Mouse (Mus musculus) ES-Bruce4 (cell line): ENCODE measurements around the gene Srgap3. TPM values are rescaled to one million over a fixed set of nuclear protein-coding genes. Genes with fewer than 3 reads are reported as not detected.

ENCODE experiments used
- H3K27ac ChIP-seq: 2 replicates; pipeline ENCODE4 v1.5.1; 2012; ENCODE audit warnings: low read length, inconsistent platforms; ENCODE audit not compliant: insufficient read depth
- H3K27me3 ChIP-seq: 2 replicates; pipeline ENCODE4 v1.6.1; 2012; ENCODE audit warnings: mild to moderate bottlenecking, low read length, inconsistent platforms; ENCODE audit not compliant: control insufficient read depth, poor library complexity, insufficient read depth, severe bottlenecking
- H3K36me3 ChIP-seq: 2 replicates; pipeline ENCODE4 v1.6.1; 2012; ENCODE audit warnings: inconsistent platforms, mild to moderate bottlenecking, low read length, moderate library complexity; ENCODE audit not compliant: control insufficient read depth, poor library complexity, insufficient read depth, severe bottlenecking
- H3K4me1 ChIP-seq: one replicate; pipeline ENCODE4 v1.8.1; 2011; ENCODE audit warnings: low read length; ENCODE audit not compliant: control insufficient read depth, insufficient read depth
- H3K4me3 ChIP-seq: 2 replicates; pipeline ENCODE4 v1.5.1; 2011; ENCODE audit warnings: low read depth, mild to moderate bottlenecking, low read length
- H3K9ac ChIP-seq: 2 replicates; pipeline ENCODE4 v1.6.1; 2012; ENCODE audit warnings: low read depth, mild to moderate bottlenecking, inconsistent platforms; ENCODE audit not compliant: poor library complexity, severe bottlenecking
- H3K9me3 ChIP-seq: replicated peaks from 2 replicates; pipeline ENCODE4 v1.6.1; 2012; ENCODE audit warnings: mild to moderate bottlenecking, low read length, inconsistent platforms; ENCODE audit not compliant: control insufficient read depth, poor library complexity, insufficient read depth, severe bottlenecking
- CTCF ChIP-seq: IDR thresholded peaks from one replicate; pipeline ENCODE4 v1.8.1; 2011; ENCODE audit warnings: low read depth, low read length
- EP300 ChIP-seq: IDR thresholded peaks from 2 replicates; pipeline ENCODE4 v1.6.1; 2011; ENCODE audit warnings: low read depth, low read length; ENCODE audit not compliant: insufficient read depth
- POLR2A ChIP-seq: IDR thresholded peaks from one replicate; pipeline ENCODE4 v1.8.1; 2011; ENCODE audit warnings: low read length; ENCODE audit not compliant: insufficient read depth
- polyA plus RNA-seq: library from polyadenylated mRNA; stranded (reverse); fragments of >200 nt; gene quantifications from 2 replicates; pipeline ENCODE4 v1.2.4, GENCODE M21; 2011; ENCODE audit warnings: low read depth; ENCODE audit not compliant: missing spikeins, insufficient read depth, insufficient read length

Srgap3 gene
- polyA plus RNA-seq, 1 experiment, result 7.0 TPM

GRCm38 (mm10) chr6:112741766-112742165, 205.3 kb downstream of the Srgap3 start:
- Histone ChIP-seq H3K36me3 (no peaks in the 10 kb centered on the region), H3K4me1 (no peaks in the 10 kb centered on the region), H3K4me3 (no peak overlapping the region), H3K27ac (no peak overlapping the region), H3K9ac (no peak overlapping the region), H3K27me3 (no peaks in the 10 kb centered on the region), H3K9me3 (no peaks in the 10 kb centered on the region)
- TF ChIP-seq POLR2A (no peak), CTCF (no peak), EP300 (no peak)

DNA sequence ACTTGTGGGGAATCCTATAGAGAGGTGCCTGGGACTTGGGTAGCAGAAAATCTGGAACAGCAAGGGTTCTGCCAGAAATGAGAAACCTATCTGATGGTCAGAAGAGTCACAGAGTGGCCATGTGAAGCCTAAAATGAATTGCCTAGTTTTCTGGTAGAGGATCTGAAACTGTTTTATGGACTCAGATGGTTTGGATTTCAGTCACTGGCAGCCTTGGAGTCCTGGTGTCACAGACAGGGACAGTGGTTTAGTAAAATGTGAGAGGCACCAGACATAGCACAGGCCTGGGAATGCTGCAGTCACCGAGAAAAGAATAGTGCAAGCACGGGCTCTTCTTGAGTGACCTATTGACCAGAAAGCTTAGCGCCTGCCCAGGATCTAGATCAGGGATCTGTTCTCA, 207.4 kb downstream of the Srgap3 start:
- H3K9ac ChIP-seq, result no peak overlapping the region
- H3K4me3 ChIP-seq, result no peak overlapping the region
- H3K9me3 ChIP-seq, result no peaks in the 10 kb centered on the region
- no peaks in the 10 kb centered on the region for H3K27me3 ChIP-seq
- no peak for TF ChIP-seq EP300
- no peak for TF ChIP-seq POLR2A
- TF ChIP-seq CTCF, result no peak
- no peaks in the 10 kb centered on the region for H3K36me3 ChIP-seq
- no peaks in the 10 kb centered on the region for H3K4me1 ChIP-seq
- no peak overlapping the region for H3K27ac ChIP-seq

DNA sequence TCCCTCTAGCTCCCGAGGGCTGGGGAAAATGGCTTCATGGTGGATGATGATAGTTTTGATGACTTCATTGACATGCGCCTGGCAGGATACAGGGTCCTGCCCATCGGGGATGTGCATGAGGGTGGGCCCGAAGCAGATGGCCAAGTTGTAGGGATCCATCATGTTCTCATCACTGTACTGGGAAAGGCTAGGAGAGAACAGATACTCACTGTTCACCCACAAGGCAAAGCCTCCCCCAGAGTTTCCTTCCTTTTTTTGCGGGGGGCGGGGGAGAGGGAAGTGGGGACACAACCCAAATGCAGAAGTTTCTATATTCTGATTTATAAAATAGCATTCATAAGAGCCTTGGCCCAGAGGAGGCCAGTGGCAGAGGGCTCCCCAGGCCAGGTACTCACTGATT, 208.1 kb downstream of the Srgap3 start:
- no peaks in the 10 kb centered on the region for H3K27me3 ChIP-seq
- H3K27ac ChIP-seq, result no peak overlapping the region
- no peaks in the 10 kb centered on the region for H3K9me3 ChIP-seq
- TF ChIP-seq POLR2A (no peak), CTCF (no peak), EP300 (no peak)
- no peak overlapping the region for H3K4me3 ChIP-seq
- H3K9ac ChIP-seq, result no peak overlapping the region
- no peaks in the 10 kb centered on the region for H3K36me3 ChIP-seq
- H3K4me1 ChIP-seq, result no peaks in the 10 kb centered on the region

DNA sequence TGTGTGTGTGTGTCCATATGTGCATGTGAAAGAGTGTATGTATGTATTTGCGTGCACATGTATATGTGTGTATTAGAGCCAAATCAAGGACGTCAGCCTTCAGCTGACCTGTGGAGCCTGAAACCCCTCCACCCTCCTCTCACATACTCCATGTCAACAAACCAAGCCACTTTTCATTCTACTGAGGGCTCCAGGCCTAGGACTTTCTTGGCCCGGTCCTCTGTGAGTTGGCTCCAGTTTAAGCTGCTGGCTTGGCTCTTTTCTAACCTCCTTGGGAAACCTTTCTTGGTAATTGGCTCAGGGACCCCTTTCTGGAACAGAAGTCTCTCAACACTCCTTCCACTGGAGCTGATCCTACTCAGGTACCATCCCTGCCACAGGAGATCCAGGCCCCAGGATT, 210.6 kb downstream of the Srgap3 start:
- Histone ChIP-seq H3K4me1 (no peaks in the 10 kb centered on the region), H3K36me3 (no peaks in the 10 kb centered on the region), H3K9ac (no peak overlapping the region), H3K9me3 (no peaks in the 10 kb centered on the region), H3K27me3 (no peaks in the 10 kb centered on the region), H3K4me3 (no peak overlapping the region), H3K27ac (no peak overlapping the region)
- no peak for TF ChIP-seq POLR2A
- no peak for TF ChIP-seq EP300

- Histone ChIP-seq H3K4me1 (no peaks in the 10 kb centered on the region), H3K9ac (no peak overlapping the region), H3K36me3 (no peaks in the 10 kb centered on the region), H3K9me3 (no peaks in the 10 kb centered on the region), H3K4me3 (no peak overlapping the region), H3K27me3 (no peaks in the 10 kb centered on the region), H3K27ac (no peak overlapping the region)
- TF ChIP-seq EP300, result no peak
- TF ChIP-seq POLR2A, result no peak
- no peak for TF ChIP-seq CTCF
These were observed 212.0 kb downstream of the Srgap3 start for GRCm38 (mm10) chr6:112735054-112735453.

DNA sequence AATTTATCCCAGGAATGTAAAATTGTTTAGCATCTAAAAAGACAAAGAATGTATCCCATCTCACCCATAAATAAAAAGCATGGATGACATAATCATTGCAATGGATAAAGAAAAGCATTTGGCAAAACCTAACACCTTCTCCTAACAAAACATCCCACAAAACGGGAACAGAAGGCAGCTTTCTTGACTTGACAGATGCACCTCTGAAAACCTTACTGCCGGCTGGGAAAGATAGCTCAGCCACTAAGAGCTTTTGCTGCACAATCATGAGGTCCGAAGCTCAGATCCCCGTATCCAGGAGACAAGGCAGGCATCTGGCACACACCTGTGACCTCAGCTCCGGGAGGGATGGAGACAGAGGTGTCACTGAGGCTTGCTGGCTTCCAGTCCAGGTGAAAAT, 213.1 kb downstream of the Srgap3 start:
- H3K27me3 ChIP-seq, result no peaks in the 10 kb centered on the region
- H3K4me3 ChIP-seq, result no peak overlapping the region
- H3K36me3 ChIP-seq, result no peaks in the 10 kb centered on the region

GRCm38 (mm10) chr6:112732434-112732833, 214.6 kb downstream of the Srgap3 start:
- TF ChIP-seq CTCF (peak; percentile 38), POLR2A (no peak), EP300 (no peak)
- no peaks in the 10 kb centered on the region for H3K36me3 ChIP-seq

More for the DNA sequence above, 213.1 kb downstream of the Srgap3 start:
- no peak overlapping the region for H3K27ac ChIP-seq
- TF ChIP-seq CTCF (no peak), EP300 (no peak), POLR2A (no peak)
- H3K9me3 ChIP-seq, result no peaks in the 10 kb centered on the region
- H3K4me1 ChIP-seq, result peaks cover 3% of the 10 kb centered on the region
- no peak overlapping the region for H3K9ac ChIP-seq

More at GRCm38 (mm10) chr6:112732434-112732833, 214.6 kb downstream of the Srgap3 start:
- H3K27ac ChIP-seq, result no peak overlapping the region
- no peaks in the 10 kb centered on the region for H3K9me3 ChIP-seq
- H3K27me3 ChIP-seq, result no peaks in the 10 kb centered on the region
- H3K4me3 ChIP-seq, result no peak overlapping the region
- no peak overlapping the region for H3K9ac ChIP-seq
- peaks cover 6% of the 10 kb centered on the region for H3K4me1 ChIP-seq
